Mouse (Mus musculus) ES-E14 (cell line): ENCODE data around the gene Arhgap11a. TPM values are rescaled to one million over a fixed set of nuclear protein-coding genes. Genes with fewer than 3 reads are reported as not detected.

Source experiments
- DNase-seq: peaks from one replicate; pipeline ENCODE4 v3.0.0-alpha.2; 2013; ENCODE audit warnings: low read depth, low spot score
- H3K27ac ChIP-seq: 2 replicates; pipeline ENCODE4 v1.5.1; 2012; ENCODE audit warnings: low read depth, mild to moderate bottlenecking, low read length, moderate library complexity, mixed read lengths; ENCODE audit not compliant: poor library complexity, insufficient read depth, severe bottlenecking
- H3K36me3 ChIP-seq: 2 replicates; pipeline ENCODE4 v1.6.1; 2012; ENCODE audit warnings: mild to moderate bottlenecking, low read length, moderate library complexity, mixed read lengths; ENCODE audit not compliant: control insufficient read depth, poor library complexity, insufficient read depth, severe bottlenecking
- H3K4me1 ChIP-seq, 2 experiments: fragments of 150-350 bp in 1 of 2; sonication (generic) in 1 of 2; 2 replicates each; pipeline ENCODE4 v1.6.1; 2012; ENCODE audit warnings: low read length in 2 of 2, mild to moderate bottlenecking in 1 of 2, mixed read lengths in 1 of 2; ENCODE audit not compliant: control insufficient read depth in 2 of 2, insufficient read depth in 2 of 2, poor library complexity in 1 of 2
- H3K4me3 ChIP-seq, 2 experiments: fragments of 150-350 bp in 1 of 2; sonication (generic) in 1 of 2; 2 replicates each; pipeline ENCODE4 v1.5.1; 2012; ENCODE audit warnings: low read length in 2 of 2, low read depth in 1 of 2, mild to moderate bottlenecking in 1 of 2, mixed read lengths in 1 of 2; ENCODE audit not compliant: insufficient read depth in 1 of 2, poor library complexity in 1 of 2, severe bottlenecking in 1 of 2
- H3K9ac ChIP-seq: 2 replicates; pipeline ENCODE4 v1.6.1; 2012; ENCODE audit warnings: low read depth, mild to moderate bottlenecking, low read length, mixed read lengths; ENCODE audit not compliant: poor library complexity, insufficient read depth, severe bottlenecking
- H3K9me3 ChIP-seq: fragments of 150-350 bp; sonication (generic); 2 replicates; pipeline ENCODE4 v1.6.1; 2012; ENCODE audit warnings: low read depth, mild to moderate bottlenecking, low read length; ENCODE audit not compliant: control insufficient read depth, insufficient read depth
- CHD2 ChIP-seq: IDR thresholded peaks from 2 replicates; pipeline ENCODE4 v1.6.1; 2014; ENCODE audit warnings: mild to moderate bottlenecking, low read depth, low read length, inconsistent platforms
- HCFC1 ChIP-seq: IDR thresholded peaks from 2 replicates; pipeline ENCODE4 v1.6.1; 2012; ENCODE audit warnings: low read length, inconsistent platforms, borderline replicate concordance; ENCODE audit not compliant: insufficient read depth
- MAFK ChIP-seq: IDR thresholded peaks from 2 replicates; pipeline ENCODE4 v1.6.1; 2014; ENCODE audit warnings: mild to moderate bottlenecking, low read depth, low read length, inconsistent platforms; ENCODE audit not compliant: insufficient read depth
- ZC3H11A ChIP-seq: IDR thresholded peaks from 2 replicates; pipeline ENCODE4 v1.6.1; 2012; ENCODE audit warnings: low read depth, mild to moderate bottlenecking, inconsistent platforms, low read length, borderline replicate concordance
- ZNF384 ChIP-seq: IDR thresholded peaks from 2 replicates; pipeline ENCODE4 v1.6.1; 2012; ENCODE audit warnings: low read depth, low read length, inconsistent platforms
- in situ Hi-C, 2 experiments: fragments of 600-800 bp; cut with MboI; formaldehyde crosslinking; loops; one replicate each; pipeline ENCODE4 v1.15.1; 2025; ENCODE audit warnings: low sequenced_read_pairs in 2 of 2, inconsistent platforms in 1 of 2; ENCODE audit not compliant: unreplicated experiment in 2 of 2
- total RNA-seq: library from RNA; depleted of rRNA; stranded (reverse); fragments of 300-350 nt; gene quantifications from 2 replicates; pipeline ENCODE4 v1.2.3, GENCODE M21; 2012

Gene Arhgap11a
- total RNA-seq, 1 experiment = 25.2 TPM

- Histone ChIP-seq H3K4me3 (no peak overlapping the region), H3K27ac (no peak overlapping the region), H3K9me3 (no peaks in the 10 kb centered on the region), H3K4me1 (no peaks in the 10 kb centered on the region), H3K9ac (no peak overlapping the region; the same call in 1 of the 2 replicates), H3K36me3 (no peaks in the 10 kb centered on the region)
- DNase-seq = no peak
- TF ChIP-seq ZNF384 = no peak
- TF ChIP-seq MAFK = no peak
- no peak for TF ChIP-seq HCFC1
- no peak for TF ChIP-seq ZC3H11A
- no peak for TF ChIP-seq CHD2
- in situ Hi-C loops = loop anchor here (10.0 to 25.0 kb wide), 2 partner anchors 270 to 312 kb away; no protein-coding TSS in a partner anchor
Observed at GRCm38 (mm10) chr2:113806851-113807577, 41.4 kb downstream of the Arhgap11a start.

- in situ Hi-C loops = loop anchor here (10.0 to 25.0 kb wide), 2 partner anchors 268 to 311 kb away; no protein-coding TSS in a partner anchor
- Histone ChIP-seq H3K9ac (no peak overlapping the region), H3K4me1 (no peaks in the 10 kb centered on the region), H3K9me3 (no peaks in the 10 kb centered on the region), H3K27ac (no peak overlapping the region), H3K4me3 (no peak overlapping the region), H3K36me3 (no peaks in the 10 kb centered on the region)
- TF ChIP-seq CHD2 = no peak
- no peak for TF ChIP-seq ZNF384
- no peak for TF ChIP-seq ZC3H11A
- no peak for TF ChIP-seq HCFC1
- no peak for TF ChIP-seq MAFK
- no peak for DNase-seq
Observed at GRCm38 (mm10) chr2:113805765-113806164, 42.7 kb downstream of the Arhgap11a start.

- Histone ChIP-seq H3K4me1 (no peaks in the 10 kb centered on the region), H3K27ac (no peak overlapping the region), H3K4me3 (no peak overlapping the region), H3K36me3 (no peaks in the 10 kb centered on the region), H3K9me3 (no peaks in the 10 kb centered on the region), H3K9ac (no peak overlapping the region)
- DNase-seq = no peak
- TF ChIP-seq ZC3H11A (no peak), CHD2 (no peak)
- in situ Hi-C loops = loop anchor here (10.0 to 25.0 kb wide), 2 partner anchors 266 to 309 kb away; no protein-coding TSS in a partner anchor
Observed at GRCm38 (mm10) chr2:113803753-113804152, 44.7 kb downstream of the Arhgap11a start.

GRCm38 (mm10) chr2:113800846-113801245 is 47.6 kb downstream of the Arhgap11a start:
- Histone ChIP-seq H3K4me1 (no peaks in the 10 kb centered on the region), H3K27ac (no peak overlapping the region), H3K4me3 (no peak overlapping the region), H3K36me3 (no peaks in the 10 kb centered on the region), H3K9ac (no peak overlapping the region), H3K9me3 (no peaks in the 10 kb centered on the region)
- no peak for TF ChIP-seq ZC3H11A
- no peak for TF ChIP-seq HCFC1
- TF ChIP-seq MAFK = no peak
- no peak for TF ChIP-seq ZNF384
- TF ChIP-seq CHD2 = no peak
- DNase-seq = no peak
- in situ Hi-C loops = loop anchor here (10.0 to 25.0 kb wide), 2 partner anchors 264 to 306 kb away; no protein-coding TSS in a partner anchor

- in situ Hi-C loops = no loop called here
- TF ChIP-seq HCFC1 (no peak), MAFK (no peak), CHD2 (no peak), ZC3H11A (no peak), ZNF384 (no peak)
- DNase-seq = no peak
- H3K36me3 ChIP-seq = no peaks in the 10 kb centered on the region
- no peaks in the 10 kb centered on the region for H3K4me1 ChIP-seq
- no peaks in the 10 kb centered on the region for H3K9me3 ChIP-seq
- no peak overlapping the region for H3K27ac ChIP-seq
- H3K4me3 ChIP-seq = no peak overlapping the region
- no peak overlapping the region for H3K9ac ChIP-seq
Observed at GRCm38 (mm10) chr2:113798605-113799004, 49.9 kb downstream of the Arhgap11a start.
